Mouse (Mus musculus) heart, postnatal 14 days (tissue): ENCODE data around the gene Aamdc. TPM values are rescaled to one million over a fixed set of nuclear protein-coding genes. Genes with fewer than 3 reads are reported as not detected.

Source experiments
- DNase-seq, 2 experiments: peaks; one replicate each; pipeline ENCODE4 v3.0.0; 2021 to 2022
- intact Hi-C: fragments of 180-260 bp; cut with DNase I; formaldehyde crosslinking; loops from one replicate; pipeline ENCODE4 v1.15.1; 2025
- total RNA-seq, 2 experiments: library from RNA; stranded (reverse); gene quantifications; 2 replicates each; pipeline ENCODE4 v1.2.3; 2021

Aamdc gene
- total RNA-seq, 2 experiments from 2014 or later, result 47.5 to 48.8 TPM

GRCm38 (mm10) chr7:97536571-97536970 is 42.7 kb downstream of the Aamdc start:
- no peak for DNase-seq
- intact Hi-C loops, result no loop called here

- intact Hi-C loops, result no loop called here
- DNase-seq, result no peak
Measured at GRCm38 (mm10) chr7:97535531-97535930, 43.8 kb downstream of the Aamdc start.

GRCm38 (mm10) chr7:97519935-97520334 is 59.4 kb downstream of the Aamdc start:
- DNase-seq, result no peak
- intact Hi-C loops, result no loop called here

- intact Hi-C loops, result no loop called here
- DNase-seq, result peak; percentile 16 to 31
Measured at GRCm38 (mm10) chr7:97514786-97515185, 64.5 kb downstream of the Aamdc start.

GRCm38 (mm10) chr7:97500555-97501209 is 78.6 kb downstream of the Aamdc start:
- peak; percentile 16 to 55 for DNase-seq
- intact Hi-C loops, result no loop called here

Other genes with a start within 250 kb of the Aamdc start
- 1 to 10 TPM; 1.2 to 1.9 TPM for gene Usp35, start 247.5 kb downstream of the Aamdc start, total RNA-seq
- gene Kctd21, start 247.2 kb downstream of the Aamdc start, total RNA-seq, result 1 to 10 TPM; 3.0 to 3.3 TPM
- 1 to 10 TPM; 5.1 to 5.5 TPM for gene Alg8, start 207.9 kb downstream of the Aamdc start, total RNA-seq
- 100 to 1,000 TPM; 516 to 524 TPM for gene Ndufc2, start 179.5 kb downstream of the Aamdc start, total RNA-seq
- gene Thrsp, start 161.8 kb downstream of the Aamdc start, total RNA-seq, result 10 to 100 TPM; 27.7 to 34.9 TPM
- gene Kctd14, start 128.2 kb downstream of the Aamdc start, total RNA-seq, result under 1 TPM; 0.29 to 0.41 TPM
- gene Ints4, start 98.5 kb downstream of the Aamdc start, total RNA-seq, result 10 to 100 TPM; 35.6 to 44.2 TPM
- 10 to 100 TPM; 17.4 to 18.6 TPM for gene Rsf1, start 392 bp upstream of the Aamdc start, total RNA-seq
- 10 to 100 TPM; 29.5 to 31.1 TPM for gene Clns1a, start 117.1 kb upstream of the Aamdc start, total RNA-seq
- gene Aqp11, start 158.8 kb upstream of the Aamdc start, total RNA-seq, result 1 to 10 TPM; 3.5 to 7.9 TPM
- 1 to 10 TPM; 1.5 to 2.0 TPM for gene Pak1, start 209.0 kb upstream of the Aamdc start, total RNA-seq